Mouse (Mus musculus): ENCODE results near the gene Edem1.

Edem1 gene

DNA sequence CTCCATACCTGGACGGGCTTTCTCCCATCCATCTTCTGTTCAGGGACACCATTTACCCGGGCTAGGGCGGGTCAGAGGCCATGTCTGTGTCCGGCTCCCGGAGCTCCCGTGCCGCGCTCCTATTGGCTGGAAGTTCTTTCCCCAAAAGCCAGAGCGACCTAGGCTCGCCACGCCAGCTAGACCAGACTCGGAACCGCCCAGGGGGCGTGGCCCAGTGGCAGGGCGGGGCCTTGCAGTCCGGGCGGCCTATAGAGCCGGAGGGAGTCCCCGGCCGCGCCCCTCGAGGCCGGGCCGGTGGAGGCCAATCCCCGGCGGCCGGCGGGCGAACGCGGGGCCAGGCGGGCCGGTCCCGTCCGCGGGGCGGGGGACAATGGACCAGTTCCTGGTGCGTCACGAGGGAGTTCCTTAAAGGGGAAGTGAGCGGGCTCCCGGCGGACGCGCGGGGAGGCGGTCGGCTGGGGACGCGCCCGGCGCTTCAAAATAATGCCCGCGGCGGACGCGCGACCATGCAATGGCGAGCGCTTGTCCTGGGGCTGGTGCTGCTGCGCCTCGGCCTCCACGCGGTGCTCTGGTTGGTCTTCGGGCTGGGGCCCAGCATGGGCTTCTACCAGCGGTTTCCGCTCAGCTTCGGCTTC, at the start of gene Edem1:
Edem1 (plus strand) TSS at position 408 of the 635 bp plus-strand sequence.
- DNase-seq (ENCODE audit: low spot score): peak; percentile 98

DNA sequence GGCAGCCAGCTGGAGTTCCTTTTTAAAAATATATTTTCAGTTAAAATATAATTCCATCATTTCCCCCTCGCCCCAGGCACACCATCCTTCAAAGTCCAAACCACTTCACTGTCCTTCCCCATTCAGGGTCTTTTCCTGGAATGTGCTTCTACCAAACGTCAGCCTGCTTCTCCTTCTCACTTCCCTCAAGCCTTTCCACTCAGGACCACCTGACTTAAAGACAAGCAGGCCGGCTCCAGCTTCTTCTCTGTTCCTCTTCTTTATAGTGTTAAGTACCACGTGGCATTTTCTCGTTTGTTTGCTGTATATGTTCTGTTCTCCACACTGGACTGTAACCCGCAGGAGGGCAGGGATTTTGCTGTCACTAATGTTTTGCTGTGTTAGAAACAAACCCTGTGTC, 46.6 kb upstream of the Edem1 start:
- no peak for DNase-seq (ENCODE audit: low spot score)

DNA sequence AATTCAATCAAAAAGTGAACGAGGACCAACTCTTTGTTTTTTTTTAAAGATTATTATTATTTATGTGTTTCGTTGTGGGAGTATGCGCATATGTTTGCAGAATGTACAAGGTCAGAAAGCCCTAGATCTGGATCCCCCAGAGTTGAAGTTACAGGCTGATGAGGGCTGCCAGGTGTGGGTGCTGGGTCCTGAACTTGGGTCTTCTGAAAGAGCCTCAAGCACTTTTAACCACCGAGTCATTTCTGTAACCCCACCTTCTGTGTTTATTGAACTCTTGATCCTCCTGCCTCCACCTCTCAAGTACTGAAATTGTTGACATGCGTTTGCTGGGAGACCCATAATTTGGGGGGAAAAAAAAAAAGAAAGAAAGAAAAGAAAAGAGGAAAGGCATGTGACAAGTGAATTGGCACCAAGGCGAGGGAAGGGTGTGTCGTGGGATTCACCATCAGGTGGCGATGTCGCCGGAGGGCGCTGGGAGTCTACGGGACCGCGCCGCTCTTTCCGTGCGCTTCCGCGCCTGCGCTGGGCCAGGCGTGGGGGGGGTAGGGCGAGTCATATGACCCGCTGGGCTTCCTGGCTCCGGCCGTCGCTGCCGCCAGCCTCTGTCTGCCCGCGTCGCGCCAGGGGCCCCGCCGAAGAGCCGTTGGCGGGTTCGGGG, 45.8 kb upstream of the Edem1 start, which contains the start of gene Arl8b:
Arl8b (plus strand) TSS at position 574 of the 658 bp plus-strand sequence.
- peak; percentile 98 for DNase-seq (ENCODE audit: low spot score)

DNA sequence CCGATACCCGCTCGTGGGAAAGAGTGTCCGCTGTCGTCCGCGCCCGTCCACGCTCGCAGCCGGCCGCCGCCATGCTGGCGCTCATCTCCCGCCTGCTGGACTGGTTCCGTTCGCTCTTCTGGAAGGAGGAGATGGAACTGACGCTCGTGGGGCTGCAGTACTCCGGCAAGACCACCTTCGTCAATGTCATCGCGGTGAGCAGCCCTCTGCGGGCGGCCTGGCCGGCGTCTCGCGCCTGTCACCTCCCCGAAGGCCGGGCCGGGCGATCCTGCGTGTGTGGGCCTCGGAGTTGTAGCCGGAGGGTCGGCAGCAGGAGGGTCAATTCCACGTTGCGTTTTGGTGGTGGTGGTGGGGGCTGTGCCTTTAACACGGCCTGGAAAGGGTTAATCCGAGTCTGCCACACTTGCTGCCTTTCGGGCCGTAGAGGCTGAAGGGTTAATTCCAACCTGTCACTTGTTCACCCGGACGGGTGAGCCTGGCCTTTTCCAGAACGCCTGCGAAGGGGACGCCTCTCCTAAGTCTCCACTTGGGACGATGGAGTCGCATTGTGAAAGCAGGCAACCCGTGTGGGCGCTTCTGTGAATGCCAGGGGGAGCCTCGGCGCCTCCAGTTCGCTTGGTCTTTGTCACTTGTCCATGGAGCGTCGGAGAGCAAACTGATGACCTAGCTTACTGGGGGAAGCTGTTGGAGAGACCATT, 45.1 kb upstream of the Edem1 start:
- DNase-seq (ENCODE audit: low spot score): peak; percentile 67

DNA sequence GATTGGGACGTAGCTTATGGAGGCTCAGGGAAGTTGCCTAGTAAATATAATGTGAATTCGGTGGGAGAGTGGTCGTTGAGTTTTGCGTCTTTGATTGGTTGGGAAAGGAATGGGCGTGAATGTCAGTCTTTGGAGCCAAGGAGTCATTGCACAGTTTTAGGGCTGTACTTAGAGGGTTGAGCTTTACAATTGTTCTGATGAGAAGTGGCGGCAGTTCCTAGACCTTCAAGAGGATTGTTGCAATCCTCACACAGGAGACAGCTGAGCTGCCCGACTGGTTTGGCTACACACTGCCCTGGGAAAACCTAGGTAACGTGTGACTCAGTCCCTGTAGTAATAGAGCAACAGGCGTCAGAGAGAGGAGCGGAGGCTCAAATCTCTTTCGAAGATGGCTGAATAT, 44.4 kb upstream of the Edem1 start:
- DNase-seq (ENCODE audit: low spot score): peak; percentile 50

DNA sequence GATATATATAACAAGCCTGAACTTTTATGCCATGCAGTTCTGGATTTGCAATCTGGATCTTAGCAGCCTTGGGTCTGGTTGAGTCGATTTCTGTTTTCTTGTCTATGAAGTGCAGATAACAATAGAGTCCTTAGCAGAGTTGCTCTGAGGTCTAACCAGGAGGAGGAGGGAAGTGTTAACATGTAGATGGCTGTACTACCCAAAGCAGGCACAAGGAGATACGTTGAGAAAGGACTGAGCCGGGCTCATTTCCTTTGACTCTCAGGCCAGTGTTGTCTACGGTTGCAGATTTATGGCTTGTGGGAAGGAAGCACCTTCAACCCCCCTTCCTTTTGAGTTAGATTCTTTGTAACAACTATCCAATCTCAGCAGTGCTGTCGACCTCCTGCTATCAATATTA, 43.6 kb upstream of the Edem1 start:
- peak; percentile 31 for DNase-seq (ENCODE audit: low spot score)

DNA sequence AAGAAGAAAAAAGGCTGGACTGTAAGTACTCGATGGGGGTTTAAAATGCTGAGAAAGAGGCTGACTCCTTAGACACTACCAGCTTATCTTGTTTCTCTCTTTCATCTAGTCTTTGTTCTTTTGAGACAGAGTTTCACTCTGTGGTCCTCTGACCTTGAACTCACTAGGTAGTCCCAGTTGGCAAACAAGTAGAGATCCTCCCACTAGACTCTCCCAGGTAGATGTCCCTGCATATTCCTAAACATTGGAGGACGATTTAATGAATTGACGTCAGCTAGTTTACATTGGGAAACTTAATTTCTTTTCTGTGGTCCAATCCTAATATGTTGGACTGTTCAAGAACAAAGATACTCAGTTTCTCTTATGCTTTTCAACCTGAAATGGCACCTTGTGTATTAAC, 42.9 kb upstream of the Edem1 start:
- DNase-seq (ENCODE audit: low spot score): no peak

DNA sequence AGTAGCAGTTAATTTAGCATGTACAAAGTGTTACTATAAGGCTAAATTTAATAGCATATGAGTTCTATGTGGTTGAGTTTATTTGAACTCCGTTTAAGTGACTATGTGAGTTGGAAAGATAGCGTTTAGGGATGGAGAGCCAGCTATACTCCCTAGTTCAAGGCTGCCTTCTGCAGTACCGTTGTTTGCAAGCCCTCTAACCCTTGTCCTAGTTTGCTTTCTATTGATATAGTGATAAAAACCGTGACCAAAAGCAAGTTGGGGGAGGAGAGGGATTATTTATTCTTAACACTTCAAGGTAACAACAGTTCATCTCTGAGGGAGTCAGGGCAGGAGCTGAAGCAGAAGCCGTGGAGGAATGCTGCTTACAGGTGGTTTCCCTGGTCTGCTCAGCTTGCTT, 36.9 kb upstream of the Edem1 start:
- no peak for DNase-seq (ENCODE audit: low spot score)

DNA sequence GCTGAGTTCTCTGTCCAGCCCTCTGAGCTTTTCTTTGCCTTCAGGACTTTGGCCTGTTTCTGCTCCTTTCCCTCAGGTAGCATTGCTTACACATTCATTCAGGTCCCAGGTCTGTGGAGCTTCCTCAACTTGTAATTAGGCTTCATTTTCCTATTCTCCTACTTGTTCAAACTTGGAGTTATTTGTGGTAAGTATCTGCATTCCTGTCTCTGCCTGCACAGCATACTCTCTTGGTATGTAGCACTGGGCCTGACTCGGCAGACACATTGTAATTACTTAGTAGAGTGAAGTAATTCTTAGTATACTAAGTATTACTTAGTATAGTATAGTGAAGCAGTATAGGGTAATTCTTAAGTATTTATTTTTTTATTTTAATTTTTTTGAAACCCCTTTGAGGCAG, 32.5 kb upstream of the Edem1 start:
- no peak for DNase-seq (ENCODE audit: low spot score)

DNA sequence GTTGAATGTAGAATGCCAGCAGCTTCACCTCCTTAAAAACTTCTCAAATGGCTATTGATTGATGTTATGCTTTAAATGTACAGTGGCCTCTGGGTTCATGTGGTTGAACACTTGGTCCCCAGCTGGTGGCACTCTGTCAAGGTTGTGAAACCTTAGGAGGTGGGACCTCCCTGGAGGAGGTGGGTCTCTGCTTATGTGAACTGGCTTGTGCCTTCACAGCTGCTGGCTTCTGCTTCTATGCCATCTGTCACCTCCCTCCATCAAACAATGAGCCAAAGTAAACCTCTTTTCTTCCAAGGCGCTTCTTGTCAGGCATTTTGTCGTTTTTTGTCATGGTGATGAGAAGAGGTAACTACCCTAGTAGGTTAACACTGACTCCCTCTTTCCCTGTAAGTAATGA, 31.7 kb upstream of the Edem1 start:
- peak; percentile 60 for DNase-seq (ENCODE audit: low spot score)

DNA sequence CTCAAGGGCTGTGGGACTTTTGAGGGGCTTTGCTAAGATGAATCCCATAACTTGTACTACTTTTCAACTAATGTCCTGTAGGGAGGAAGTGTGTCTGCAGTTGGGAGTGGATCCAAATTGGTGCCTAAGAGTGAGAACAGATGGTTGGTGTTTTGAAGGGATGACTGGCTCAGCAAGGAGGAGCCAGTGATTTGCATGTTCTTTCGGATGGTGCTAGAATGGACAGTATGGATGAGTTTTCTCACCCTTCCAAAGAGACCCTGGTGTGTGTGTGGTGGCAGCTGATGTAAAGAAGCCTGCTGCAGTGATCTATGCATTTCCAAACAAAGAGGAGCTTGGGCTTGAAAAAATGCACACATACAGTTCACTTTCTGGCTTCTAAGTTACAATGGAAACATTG, 23.2 kb upstream of the Edem1 start:
- DNase-seq (ENCODE audit: low spot score): no peak

DNA sequence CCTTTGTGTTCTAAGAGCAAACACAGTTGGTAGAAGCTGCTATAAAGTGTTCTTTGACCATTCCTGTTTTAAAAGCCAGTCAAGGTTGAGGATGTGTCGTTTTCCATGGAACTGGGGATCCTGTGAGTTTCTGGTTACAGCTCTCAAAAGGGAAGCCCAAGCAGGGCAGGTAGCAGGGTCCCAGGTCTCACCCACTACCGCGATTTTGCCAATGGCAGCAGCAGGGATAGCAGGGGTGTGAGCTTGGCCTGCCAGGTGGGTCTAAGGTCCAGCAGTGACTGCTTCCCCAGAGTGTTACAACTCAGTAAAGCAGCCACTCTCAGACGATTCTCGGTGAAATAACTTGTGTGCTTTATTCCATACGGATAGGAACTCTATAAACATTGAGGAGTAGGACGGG, 22.6 kb upstream of the Edem1 start:
- DNase-seq (ENCODE audit: low spot score): no peak

DNA sequence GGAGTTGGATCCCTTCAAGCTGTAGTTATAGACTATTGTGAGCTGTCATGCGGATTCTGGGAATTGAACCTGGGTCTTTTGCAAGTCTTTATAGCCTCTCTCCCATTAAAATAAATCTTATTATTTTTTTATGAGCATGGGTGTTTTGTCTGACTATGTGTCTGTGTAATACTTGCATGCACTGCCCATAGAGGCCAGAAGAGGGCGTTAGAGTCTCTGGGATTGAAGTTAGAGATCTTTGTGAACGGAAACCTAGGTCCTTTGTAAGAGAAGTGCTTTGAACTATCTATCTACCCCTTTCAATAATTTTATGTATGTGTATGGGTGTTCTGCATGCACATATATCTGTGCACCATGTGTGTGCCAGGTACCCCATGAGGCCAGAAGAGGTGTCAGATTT, 21.0 kb upstream of the Edem1 start:
- DNase-seq (ENCODE audit: low spot score): no peak

DNA sequence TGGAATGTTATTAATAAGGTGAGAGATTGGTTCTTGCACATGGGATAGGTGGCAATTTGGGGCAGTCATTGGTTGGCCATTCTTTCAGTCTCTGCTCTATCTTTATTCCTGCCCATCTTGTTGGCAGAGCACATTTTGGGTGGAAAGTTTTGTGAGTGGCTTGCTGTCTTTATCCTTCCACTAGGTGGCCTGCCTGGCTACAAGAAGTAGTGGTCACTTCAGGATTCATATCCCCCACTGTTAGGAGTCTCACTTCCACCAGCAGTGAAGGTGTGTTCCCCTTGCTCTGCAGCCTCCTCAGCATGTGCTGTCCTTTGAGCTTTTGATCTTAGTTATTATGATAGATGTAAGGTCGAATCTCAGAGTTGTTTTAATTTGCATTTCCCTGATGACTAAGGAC, 19.7 kb upstream of the Edem1 start:
- no peak for DNase-seq (ENCODE audit: low spot score)

DNA sequence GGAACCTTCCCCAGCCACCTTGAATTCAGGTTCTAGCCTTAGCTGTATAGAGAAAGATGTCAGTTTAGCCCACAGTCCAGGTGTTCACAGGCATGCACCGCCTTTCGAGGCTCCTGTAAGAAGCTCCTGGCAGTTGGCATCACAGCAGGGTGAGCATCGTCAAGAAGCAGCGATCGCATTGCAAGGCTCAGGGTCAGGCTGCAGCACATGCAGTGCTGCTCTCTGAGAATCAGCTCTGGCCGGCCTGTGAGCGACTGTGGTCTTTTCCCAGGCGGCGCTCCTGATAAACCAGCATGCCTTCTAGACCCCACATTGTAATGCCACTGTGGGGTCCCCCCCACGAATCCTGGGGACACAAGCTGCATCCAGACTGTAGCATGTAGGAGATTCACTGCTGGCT, 18.2 kb upstream of the Edem1 start:
- DNase-seq (ENCODE audit: low spot score): no peak

DNA sequence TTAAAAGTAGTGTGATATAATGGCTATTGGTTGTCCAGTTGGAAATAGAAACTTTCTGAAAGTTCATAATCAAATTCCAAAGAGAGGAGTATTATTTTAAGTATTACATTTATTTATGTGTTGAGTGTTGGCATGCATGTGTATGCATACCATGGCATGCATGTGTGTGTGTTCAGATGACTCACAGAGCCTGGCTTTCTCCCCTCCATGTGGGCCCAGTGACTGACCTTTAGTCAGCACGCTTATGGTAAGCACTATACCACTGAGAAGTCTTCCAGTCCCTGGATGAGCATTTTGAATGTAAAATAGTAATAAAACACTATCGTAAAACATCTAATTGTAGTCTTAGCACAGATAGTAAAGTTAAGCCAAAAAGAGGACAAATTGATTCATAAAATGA, 16.3 kb upstream of the Edem1 start:
- DNase-seq (ENCODE audit: low spot score): no peak

DNA sequence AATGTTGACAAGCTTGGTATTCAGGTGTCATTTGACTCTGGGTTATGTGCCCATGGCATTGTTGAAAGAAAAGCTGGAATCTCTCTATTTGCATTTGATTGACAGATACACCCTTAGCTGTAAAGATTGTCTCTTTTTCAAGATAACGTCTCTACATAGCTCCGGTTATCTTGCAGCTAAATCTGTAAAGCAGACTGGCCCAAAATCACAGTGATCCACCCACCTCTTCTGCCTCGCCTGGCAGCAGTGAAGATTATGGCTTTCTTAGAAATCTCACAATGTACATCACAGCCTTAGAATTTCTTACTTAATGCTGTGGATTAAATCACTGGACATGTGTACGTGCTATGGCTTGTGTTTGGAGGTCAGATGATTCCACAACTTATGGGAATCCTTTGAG, 10.9 kb upstream of the Edem1 start:
- DNase-seq (ENCODE audit: low spot score): no peak

DNA sequence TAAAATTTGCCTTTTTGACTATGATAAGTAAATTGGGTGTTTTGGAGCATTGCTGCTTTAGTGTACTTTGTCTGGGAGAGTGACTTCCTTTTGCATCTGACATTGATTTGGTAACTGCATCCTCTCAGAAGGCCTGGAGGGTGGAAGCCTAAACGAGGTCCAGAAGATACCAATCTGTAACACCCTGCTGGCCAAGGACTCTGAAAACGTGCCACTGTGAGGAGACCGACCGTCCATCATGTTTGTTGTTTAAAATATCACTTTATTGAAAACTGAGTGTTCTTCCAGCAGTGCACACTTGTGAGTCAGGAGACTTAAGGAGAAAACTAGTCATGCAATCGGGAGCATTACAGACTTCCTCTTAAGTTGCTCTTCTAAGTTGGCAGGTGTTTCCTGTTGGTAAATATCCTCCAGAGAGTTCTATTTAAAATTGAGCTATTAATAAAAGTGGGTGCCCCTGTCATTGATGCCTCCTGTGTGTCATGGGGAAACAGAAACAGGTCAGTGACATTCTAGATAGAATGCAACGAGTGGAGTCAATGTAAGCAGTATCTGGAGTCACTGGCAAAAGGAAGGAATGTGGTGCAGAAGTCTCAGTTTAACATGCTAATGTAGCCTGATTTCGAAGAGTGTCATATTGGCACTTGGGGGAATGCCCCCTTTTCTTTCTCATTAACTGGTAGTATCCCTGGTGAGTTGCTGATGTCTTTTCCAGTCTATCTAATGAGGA, 3.5 kb upstream of the Edem1 start:
- DNase-seq (ENCODE audit: low spot score): no peak

DNA sequence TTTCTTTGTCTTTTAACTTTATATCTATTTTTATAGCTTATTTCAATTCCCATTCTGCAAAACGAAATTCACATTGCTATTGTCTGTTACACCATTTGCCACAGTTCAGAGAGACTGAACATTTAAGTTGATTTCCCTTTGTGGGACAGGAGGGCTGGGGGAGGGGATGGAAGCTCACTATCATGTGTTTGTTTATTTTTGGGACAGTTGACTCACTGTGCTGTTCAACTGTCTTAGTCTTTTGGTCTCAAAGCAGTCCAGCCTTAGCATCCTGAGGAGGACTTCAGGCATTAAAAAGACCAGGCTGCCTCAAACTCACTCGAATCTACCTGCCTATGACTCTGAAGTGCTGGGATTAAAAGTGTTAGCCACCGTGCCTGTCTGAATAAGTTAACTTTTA, 2.4 kb upstream of the Edem1 start:
- no peak for DNase-seq (ENCODE audit: low spot score)

DNA sequence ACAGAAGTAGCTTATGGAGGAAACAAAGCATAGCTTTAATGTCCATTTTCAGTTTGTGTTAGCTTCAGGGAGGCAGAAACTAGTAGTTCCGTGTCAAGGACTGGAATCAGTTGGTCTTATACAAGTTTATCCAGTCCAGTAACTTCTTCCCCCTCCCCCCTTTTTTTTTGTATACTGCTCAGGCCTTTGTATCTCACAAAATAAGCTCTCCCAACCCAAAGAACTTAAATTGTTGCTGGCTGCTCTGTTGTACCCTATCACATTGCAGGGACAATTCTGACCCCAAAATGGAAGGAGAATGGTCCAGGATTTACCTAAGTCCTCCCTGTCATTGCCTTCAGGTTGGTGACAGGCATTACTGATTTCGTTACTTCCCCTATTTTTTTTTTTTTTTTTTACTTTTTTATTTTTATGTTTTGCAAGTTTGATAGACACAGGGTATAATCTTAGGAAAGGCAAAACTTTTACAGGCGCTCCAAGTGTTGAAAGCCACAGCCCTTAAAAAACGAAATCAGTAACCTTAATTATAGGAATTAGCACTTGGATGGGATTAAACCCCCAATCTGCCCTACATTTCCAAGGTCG, 1.0 kb upstream of the Edem1 start:
- DNase-seq (ENCODE audit: low spot score): no peak

DNA sequence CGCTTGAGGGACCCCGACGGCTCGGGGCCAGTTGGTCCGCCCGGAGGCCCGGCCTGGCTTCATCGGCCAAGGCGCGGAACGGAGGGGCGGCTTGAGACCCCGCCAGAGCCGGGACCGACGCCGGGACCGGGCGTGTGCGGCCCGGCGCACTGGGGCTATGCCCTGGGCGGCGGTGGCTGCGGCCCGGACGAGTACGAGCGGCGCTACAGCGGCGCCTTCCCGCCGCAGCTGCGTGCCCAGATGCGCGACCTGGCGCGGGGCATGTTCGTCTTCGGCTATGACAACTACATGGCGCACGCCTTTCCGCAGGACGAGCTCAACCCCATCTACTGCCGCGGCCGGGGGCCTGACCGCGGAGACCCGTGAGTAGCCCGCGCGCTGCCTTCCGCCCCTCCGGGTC, 431 bp downstream of the Edem1 start:
- peak; percentile 47 for DNase-seq (ENCODE audit: low spot score)

Measured in adipocyte (in vitro differentiated cells).